Mouse (Mus musculus): ENCODE data around the gene Ltb. TPM values are rescaled to one million over a fixed set of nuclear protein-coding genes. Genes with fewer than 3 reads are reported as not detected.

Ltb gene
- polyA plus RNA-seq (2017; shearing (Covaris generic)) = 849 TPM

DNA sequence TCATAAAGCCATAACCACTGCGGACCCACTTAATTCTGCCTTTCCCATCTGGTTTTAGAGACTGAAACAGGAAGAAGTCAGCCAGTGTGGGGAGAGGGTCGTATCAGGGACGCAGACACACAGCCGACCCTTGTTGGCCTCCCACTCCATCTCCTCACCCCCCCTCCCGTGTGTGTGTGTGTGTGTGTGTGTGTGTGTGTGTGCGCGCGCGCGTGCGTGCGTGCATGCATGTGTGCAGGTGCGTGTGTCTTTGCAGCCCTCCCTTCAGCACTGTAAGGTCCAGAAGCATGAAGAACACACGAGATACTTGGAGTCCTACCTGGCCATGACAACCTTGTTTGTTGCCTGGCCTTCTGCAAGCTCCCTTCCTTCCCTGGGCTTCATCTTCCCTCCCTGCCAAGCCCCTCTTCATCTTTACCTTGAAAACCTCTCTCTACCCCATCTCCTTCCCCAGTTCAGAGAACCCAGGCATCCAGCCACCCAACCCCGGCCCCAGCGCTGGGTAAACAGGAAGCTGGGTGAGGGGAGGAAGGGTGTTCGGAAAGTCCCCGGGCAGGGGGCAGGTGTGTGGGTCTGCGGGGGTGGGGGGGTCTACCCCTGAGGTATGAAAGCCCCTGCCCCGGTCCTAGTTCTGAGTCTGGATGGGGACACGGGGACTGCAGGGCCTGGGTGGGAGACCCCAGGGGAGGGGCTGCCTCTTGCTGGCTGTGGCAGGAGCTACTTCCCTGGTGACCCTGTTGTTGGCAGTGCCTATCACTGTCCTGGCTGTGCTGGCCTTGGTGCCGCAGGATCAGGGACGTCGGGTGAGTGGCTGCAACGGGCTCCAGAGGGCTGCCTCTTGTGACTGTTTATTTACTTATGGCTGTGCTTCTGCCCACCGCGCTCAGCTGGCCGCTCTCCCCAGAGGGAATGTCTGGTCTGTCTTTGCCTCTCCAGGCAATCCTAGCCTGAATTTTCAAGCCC is at the start of gene Ltb:
Gene Ltb (plus strand): TSS at position 559 of the 963 bp plus-strand sequence.

DNA sequence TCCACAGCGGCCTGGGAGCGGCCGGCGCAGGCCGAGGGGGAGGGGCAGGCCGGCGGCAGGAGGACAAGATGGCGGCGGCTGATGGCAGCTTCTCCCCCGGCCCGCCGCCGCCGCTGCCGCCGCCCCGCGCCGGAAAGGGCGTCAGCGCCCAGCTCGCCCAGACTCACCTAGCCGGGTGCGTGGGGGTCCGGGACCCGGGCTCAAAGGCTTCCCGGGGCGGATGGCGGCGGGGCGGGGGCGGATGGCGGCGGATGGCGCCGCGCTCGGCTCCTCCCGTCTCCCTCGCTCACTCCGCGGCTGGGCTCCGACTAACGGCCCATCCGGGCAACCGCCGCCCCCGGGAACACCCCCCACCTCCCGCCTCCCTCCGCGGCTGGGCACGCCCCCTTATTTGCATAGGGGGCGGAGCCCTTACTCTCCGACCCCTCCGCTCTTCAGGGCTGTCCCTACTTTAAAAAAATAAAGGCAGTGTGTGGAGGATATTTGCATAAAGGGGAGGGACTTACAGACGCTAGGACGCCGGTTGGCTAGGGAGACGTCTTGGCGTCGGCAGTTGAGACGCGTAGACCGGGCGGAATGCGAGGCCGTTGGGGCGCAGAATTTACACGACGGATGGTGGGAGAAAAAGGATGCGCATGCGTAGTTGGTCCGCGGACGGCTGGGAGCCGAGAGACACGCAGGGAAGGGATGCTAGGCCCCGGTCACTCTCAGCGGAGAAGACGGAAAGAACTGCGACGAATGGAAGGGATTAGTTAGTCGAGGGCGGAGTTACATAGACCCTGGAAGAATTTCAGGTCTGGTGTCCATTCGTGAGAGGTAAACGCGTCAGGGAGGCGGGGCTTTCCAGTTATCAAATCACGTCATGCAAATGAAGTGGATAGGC is 29.4 kb upstream of the Ltb start, which contains the start of gene Prrc2a:
Gene Prrc2a (minus strand): TSS at position 330 of the 883 bp plus-strand sequence.

DNA sequence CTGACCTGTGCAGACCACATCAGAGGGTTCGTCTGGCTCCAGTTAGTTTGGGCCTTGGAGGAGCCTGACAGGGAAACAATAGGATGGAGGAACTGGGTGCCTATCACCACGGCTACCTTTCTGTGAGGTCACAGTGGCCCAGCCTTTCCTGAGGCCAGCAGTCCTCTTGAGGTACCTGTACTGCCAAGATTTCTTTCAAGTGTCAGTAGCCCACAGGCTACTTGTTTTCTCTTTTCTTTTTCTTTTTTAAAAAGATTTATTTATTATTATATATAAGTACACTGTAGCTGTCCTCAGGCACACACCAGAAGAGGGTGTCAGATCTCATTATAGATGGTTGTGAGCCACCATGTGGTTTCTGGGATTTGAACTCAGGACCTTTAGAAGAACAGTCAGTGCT is 18.3 kb upstream of the Ltb start, which contains the start of gene Aif1:
Gene Aif1 (minus strand): TSS at position 101 of the 400 bp plus-strand sequence.

DNA sequence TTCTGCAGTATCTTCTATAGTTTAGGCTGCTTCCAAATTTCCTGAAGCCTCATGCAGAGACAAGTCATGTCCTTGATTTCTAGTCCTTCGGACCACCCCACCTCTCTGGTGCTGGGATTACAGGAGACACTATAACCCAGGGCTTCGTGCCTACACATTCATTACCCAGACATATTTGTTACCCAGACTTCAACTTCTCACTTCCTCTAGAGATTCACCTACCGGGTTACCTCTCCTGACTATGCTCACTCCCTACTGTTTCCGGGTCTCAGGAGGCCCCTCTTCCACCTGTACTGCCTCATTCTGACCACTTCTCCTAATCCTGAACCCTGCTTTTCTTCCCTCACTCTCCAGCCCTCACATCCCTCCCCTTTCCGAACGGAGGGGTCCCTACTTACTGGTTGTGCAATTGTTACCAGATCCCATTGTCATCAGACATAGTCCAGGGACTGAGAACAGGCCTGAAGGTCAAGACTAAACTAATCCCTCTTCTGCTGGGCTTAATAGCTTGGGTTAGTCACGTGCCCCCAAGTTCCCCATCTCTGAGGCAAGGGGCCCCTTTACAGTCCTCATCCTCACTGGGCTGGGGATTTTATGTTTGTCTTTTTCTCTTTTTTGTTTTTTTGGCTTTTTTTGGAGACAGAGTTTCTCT is 6.2 kb upstream of the Ltb start, which contains the start of gene Lst1:
Gene Lst1 (minus strand): TSS at position 481 of the 652 bp plus-strand sequence.

DNA sequence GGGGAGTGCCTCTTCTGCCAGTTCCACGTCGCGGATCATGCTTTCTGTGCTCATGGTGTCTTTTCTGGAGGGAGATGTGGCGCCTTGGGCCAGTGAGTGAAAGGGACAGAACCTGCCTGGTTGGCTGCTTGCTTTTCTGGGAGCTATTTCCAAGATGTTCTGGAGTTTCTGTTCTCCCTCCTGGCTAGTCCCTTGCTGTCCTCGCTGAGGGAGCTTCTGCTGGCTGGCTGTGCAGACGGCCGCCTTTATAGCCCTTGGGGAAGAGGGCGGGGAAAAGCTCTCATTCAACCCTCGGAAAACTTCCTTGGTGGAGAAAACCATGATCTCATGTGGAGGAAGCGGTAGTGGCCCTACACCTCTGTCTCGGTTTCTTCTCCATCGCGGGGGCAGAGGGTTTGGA is 7.5 kb downstream of the Ltb start, which contains the start of gene Tnf:
Gene Tnf (minus strand): TSS at position 221 of the 400 bp plus-strand sequence.

DNA sequence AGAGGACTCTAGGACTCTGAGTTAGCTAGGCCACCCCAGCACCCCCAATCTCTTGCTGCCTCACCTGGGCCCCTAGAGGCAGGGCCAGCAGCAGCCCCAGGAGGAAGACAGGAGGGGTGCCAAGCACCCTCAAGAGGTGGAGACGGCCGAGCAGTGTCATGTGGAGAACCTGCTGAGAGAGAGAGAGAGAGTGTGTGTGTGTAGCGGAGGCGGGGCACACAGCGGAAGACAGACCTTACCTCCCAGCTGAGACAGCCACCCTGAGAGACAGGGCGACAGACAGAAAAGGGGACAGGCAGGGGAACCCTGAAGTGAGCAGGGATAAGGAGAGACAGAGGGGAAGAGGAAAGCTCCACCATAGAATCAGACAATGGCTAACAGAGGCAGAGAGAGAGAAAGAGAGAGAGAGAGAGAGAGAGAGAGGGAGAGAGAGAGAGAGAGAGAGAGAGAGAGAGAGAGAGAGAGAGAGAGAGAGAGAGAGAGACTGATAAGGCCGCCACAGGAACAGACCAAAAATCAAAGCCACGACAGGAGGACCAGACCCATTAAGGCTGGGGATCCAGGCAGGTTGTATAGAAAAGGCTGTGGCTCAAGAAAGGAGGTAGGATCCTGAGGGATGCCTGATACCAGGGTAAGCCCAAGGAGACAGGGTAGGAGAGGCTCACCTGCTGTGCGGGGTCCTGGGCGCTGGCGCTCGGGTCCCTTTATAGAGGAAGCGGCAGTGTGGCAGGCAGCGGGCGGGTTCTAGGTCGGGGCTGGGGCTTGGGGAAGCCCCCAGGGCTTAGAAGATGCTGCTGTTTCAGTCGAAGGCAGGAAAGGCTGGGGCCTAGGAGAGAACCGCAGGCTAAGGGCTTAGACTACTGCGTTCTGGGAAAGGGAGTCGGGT is 10.5 kb downstream of the Ltb start, which contains the start of gene Lta:
Gene Lta (minus strand): TSS at position 858 of the 886 bp plus-strand sequence.

DNA sequence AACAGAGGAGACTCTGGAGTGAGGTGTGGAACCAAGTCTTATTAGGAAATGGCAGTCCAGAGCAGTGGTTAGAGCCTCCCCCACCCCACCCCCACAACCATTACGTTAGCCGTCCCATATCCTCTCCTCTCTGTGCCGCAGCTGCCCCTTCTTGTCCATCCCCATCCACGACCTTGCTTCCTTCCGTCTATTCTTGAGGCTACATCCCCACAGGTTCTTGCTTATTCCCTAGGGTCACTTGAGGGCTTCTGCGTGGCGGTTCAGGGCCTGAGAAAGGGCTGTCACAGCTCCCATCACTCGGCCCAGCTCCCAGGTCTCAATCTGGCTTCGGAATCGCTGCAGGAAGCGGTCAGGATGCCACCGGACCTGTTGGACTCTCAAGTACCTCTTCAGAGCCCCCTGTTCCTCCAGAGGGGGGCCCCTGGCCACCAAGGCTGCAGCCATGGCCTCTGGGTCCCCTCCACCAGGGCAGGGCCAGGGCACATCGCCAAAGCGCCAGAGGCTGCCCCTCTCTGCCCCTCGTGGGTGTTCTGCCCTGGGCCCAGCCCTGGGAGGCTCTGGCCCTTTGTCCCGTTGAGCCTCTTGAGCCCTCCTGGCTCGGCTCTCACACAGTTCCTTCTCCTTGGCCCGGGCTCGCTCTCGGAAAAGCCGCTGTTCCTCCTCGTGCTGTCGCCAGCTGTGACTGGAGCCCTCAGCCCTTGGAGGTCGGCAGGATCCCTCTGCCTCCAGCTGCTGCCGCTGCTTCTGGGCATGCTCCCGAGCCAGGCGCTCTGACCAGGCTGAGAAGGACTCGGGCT is 26.1 kb downstream of the Ltb start, which contains the start of gene Gm16181:
Gene Gm16181 (plus strand): TSS at position 679 of the 797 bp plus-strand sequence.

DNA sequence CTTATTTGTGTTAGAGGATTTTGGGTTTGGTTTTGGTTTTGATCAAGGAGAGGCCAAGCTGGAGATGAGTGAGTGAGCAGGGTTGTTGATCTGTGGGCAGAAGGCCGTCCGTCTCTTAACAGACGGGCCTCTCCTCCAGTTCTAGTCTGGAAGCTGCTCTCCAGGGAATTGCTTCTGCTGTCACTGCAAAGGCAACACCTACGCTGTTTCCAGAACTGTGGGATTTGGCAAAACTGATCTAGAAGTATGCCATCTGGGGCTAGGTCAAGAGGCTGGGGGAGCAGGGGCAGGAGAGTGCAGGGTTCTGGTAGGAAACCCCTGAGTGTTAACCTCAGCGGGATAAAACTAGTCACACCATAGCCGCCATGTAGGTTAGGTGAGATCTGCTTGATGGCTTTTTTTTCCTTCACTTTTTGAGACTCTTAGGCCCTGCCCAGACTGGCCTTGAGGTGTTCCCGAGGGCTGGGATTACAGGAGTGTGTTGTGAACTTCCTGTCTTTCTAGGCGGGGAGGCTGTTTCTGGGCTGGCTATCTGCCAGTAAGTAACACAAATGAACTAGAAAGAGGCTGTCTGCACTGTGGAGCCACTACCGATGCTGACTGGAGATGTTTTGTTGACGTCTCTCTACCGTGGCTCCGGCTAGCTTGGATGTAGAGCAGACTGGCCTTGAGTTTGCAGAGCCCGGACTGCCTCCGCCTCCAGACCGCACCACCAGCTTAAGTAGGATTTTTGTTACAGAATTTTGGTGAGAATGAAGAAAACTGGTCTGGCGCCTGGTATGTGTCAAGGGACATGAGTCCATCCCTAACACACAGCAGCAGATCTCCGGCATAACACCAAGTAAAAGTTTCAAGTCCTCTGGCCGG is 39.1 kb downstream of the Ltb start, which contains the start of gene Atp6v1g2:
Gene Atp6v1g2 (plus strand): TSS at position 547 of the 867 bp plus-strand sequence.

DNA sequence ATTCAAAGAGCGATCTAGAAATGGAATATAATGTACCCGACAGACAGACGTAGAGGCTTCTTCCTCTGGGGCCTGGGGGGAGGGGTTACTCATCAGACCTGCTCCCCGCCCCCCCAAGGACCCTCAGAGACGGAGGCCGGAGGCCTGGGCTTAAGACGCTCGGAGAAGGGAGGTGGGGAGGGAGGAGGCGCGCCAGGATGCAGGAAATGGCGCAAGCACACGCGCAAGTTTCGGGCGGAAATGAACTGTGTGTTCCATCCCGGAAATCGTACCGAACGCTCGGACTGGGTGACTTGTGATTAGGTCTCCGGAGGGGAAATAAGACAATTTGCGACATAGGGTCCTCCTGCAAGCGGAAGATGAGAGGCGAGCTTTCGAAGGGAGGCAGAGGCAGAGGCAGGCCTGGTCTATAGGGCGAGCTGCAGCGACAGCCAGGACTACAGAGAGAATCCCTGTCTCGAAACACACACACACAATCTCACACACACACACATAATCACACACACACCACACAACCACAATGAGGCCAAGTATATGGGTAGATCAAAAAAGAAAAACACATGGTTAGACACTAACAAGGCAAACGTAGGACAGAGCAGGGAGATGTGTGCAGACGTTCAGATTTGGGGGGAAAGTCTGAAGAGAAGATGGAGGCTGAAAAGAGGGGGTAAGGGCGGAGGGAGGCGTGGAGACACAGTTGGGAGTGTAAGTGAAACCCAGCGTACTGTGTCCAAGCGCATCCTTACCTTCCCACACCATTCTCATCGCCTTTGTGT is 41.6 kb downstream of the Ltb start, which contains the start of gene Nfkbil1:
Gene Nfkbil1 (minus strand): TSS at position 179 of the 776 bp plus-strand sequence.

DNA sequence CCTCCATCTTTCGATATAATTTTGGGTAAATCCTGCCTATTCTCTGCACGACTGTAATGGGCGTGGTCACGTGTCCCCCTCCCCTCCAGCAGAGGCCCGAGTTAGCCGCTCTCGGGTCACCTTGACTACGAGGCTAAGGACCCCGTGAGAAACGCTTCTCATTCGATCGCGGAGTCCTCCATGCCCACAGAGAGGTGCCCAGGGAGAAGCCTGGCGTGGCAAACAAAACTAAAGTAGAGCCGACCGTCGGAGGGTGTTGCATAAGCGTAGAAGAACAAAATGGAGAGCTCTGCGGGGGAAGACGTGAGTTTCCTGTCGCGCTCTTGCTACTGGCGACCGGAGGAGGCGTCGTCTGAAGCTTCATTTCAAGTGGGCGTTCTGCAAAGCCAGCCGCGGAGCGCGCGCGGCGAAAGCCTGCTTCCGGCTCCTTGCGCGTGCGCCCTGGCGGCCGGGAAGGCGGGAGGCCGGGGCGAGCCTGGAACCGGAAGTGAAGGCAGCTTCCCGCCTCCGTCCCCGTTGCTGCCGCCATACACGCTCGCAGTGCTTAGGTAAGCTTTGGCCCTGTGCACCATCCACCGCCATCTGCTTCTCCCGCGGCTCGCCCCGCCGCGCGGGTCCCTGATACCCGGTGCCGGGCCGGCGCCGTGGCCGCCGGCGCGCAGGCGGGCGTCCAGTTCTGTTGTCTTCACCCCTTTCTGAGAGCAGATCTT is 47.2 kb downstream of the Ltb start, which contains the start of gene Ddx39b:
Gene Ddx39b (plus strand): TSS at position 442 of the 710 bp plus-strand sequence.

Other genes with a start within 250 kb of the Ltb start
- gene Hspa1b, start 235.2 kb upstream of the Ltb start, polyA plus RNA-seq (2017; shearing (Covaris generic)) = 2,452 TPM
- gene Gm20481, start 224.5 kb upstream of the Ltb start, polyA plus RNA-seq (2017; shearing (Covaris generic)) = 125 TPM
- 1,550 TPM for gene Hspa1a, start 222.3 kb upstream of the Ltb start, polyA plus RNA-seq (2017; shearing (Covaris generic))
- not detected for gene Hspa1l, start 221.7 kb upstream of the Ltb start, polyA plus RNA-seq (2017; shearing (Covaris generic))
- gene Lsm2, start 212.6 kb upstream of the Ltb start, polyA plus RNA-seq (2017; shearing (Covaris generic)) = 47.6 TPM
- gene Vars, start 193.5 kb upstream of the Ltb start, polyA plus RNA-seq (2017; shearing (Covaris generic)) = 182 TPM
- gene Vwa7, start 177.9 kb upstream of the Ltb start, polyA plus RNA-seq (2017; shearing (Covaris generic)) = 0.10 TPM
- gene Sapcd1, start 166.4 kb upstream of the Ltb start, polyA plus RNA-seq (2017; shearing (Covaris generic)) = not detected
- 2.2 TPM for gene Msh5, start 147.7 kb upstream of the Ltb start, polyA plus RNA-seq (2017; shearing (Covaris generic))
- 305 TPM for gene Clic1, start 144.5 kb upstream of the Ltb start, polyA plus RNA-seq (2017; shearing (Covaris generic))
- gene Ddah2, start 135.4 kb upstream of the Ltb start, polyA plus RNA-seq (2017; shearing (Covaris generic)) = 1.00 TPM
- gene Ly6g6c, start 129.1 kb upstream of the Ltb start, polyA plus RNA-seq (2017; shearing (Covaris generic)) = not detected
- gene Mpig6b, start 128.3 kb upstream of the Ltb start, polyA plus RNA-seq (2017; shearing (Covaris generic)) = not detected
- not detected for gene Ly6g6e, start 117.5 kb upstream of the Ltb start, polyA plus RNA-seq (2017; shearing (Covaris generic))
- gene Ly6g6d, start 116.4 kb upstream of the Ltb start, polyA plus RNA-seq (2017; shearing (Covaris generic)) = not detected
- gene Ly6g6f, start 108.8 kb upstream of the Ltb start, polyA plus RNA-seq (2017; shearing (Covaris generic)) = not detected
- gene Abhd16a, start 105.2 kb upstream of the Ltb start, polyA plus RNA-seq (2017; shearing (Covaris generic)) = 88.6 TPM
- gene Ly6g5c, start 86.2 kb upstream of the Ltb start, polyA plus RNA-seq (2017; shearing (Covaris generic)) = not detected
- 2.1 TPM for gene Ly6g5b, start 79.0 kb upstream of the Ltb start, polyA plus RNA-seq (2017; shearing (Covaris generic))
- gene Gpank1, start 73.0 kb upstream of the Ltb start, polyA plus RNA-seq (2017; shearing (Covaris generic)) = 43.9 TPM
- gene Csnk2b, start 72.4 kb upstream of the Ltb start, polyA plus RNA-seq (2017; shearing (Covaris generic)) = 190 TPM
- 0.75 TPM for gene D17H6S53E, start 68.1 kb upstream of the Ltb start, polyA plus RNA-seq (2017; shearing (Covaris generic))
- gene Apom, start 62.4 kb upstream of the Ltb start, polyA plus RNA-seq (2017; shearing (Covaris generic)) = not detected
- 75.1 TPM for gene Bag6, start 59.3 kb upstream of the Ltb start, polyA plus RNA-seq (2017; shearing (Covaris generic))
- gene Prrc2a, start 29.5 kb upstream of the Ltb start, polyA plus RNA-seq (2017; shearing (Covaris generic)) = 38.6 TPM
- not detected for gene Aif1, start 18.4 kb upstream of the Ltb start, polyA plus RNA-seq (2017; shearing (Covaris generic))
- 1.6 TPM for gene Lst1, start 6.0 kb upstream of the Ltb start, polyA plus RNA-seq (2017; shearing (Covaris generic))
- gene Tnf, start 7.6 kb downstream of the Ltb start, polyA plus RNA-seq (2017; shearing (Covaris generic)) = 107 TPM
- gene Lta, start 10.9 kb downstream of the Ltb start, polyA plus RNA-seq (2017; shearing (Covaris generic)) = 42.5 TPM
- not detected for gene Gm16181, start 26.4 kb downstream of the Ltb start, polyA plus RNA-seq (2017; shearing (Covaris generic))
- gene Atp6v1g2, start 39.2 kb downstream of the Ltb start, polyA plus RNA-seq (2017; shearing (Covaris generic)) = 4.8 TPM
- gene Nfkbil1, start 41.4 kb downstream of the Ltb start, polyA plus RNA-seq (2017; shearing (Covaris generic)) = 18.7 TPM
- gene Ddx39b, start 47.3 kb downstream of the Ltb start, polyA plus RNA-seq (2017; shearing (Covaris generic)) = 170 TPM
- gene H2-D1, start 68.3 kb downstream of the Ltb start, polyA plus RNA-seq (2017; shearing (Covaris generic)) = 6,438 TPM
- 0.26 TPM for gene H2-Q1, start 126.0 kb downstream of the Ltb start, polyA plus RNA-seq (2017; shearing (Covaris generic))
- 47.9 TPM for gene H2-Q2, start 147.8 kb downstream of the Ltb start, polyA plus RNA-seq (2017; shearing (Covaris generic))
- gene H2-Q4, start 185.2 kb downstream of the Ltb start, polyA plus RNA-seq (2017; shearing (Covaris generic)) = 69.3 TPM
- gene H2-Q6, start 230.4 kb downstream of the Ltb start, polyA plus RNA-seq (2017; shearing (Covaris generic)) = 1,046 TPM
- gene H2-Q7, start 244.7 kb downstream of the Ltb start, polyA plus RNA-seq (2017; shearing (Covaris generic)) = 2,635 TPM